Mouse (Mus musculus) left cerebral cortex, adult 8-10 months (tissue): Measurements from ENCODE around the gene Psme2. TPM values are rescaled to one million over a fixed set of nuclear protein-coding genes. Genes with fewer than 3 reads are reported as not detected.

ENCODE experiments used
- total RNA-seq, 4 experiments: library from RNA; stranded (reverse); gene quantifications; 2 replicates each; pipeline ENCODE4 v1.2.4; 2022

The Psme2 gene
- total RNA-seq, 4 experiments from 2014 or later: 50.2 to 74.0 (median 51.3) TPM

Other genes starting within 250 kb of the Psme2 start
- gene Dhrs4, start 112.4 kb downstream of the Psme2 start, total RNA-seq: 10 to 100 TPM; 17.2 to 28.5 (median 20.8) TPM
- gene Carmil3, start 100.5 kb downstream of the Psme2 start, total RNA-seq: 10 to 100 TPM; 39.6 to 50.3 (median 42.5) TPM
- 100 to 1,000 TPM; 151 to 192 (median 180) TPM for gene Cpne6, start 80.7 kb downstream of the Psme2 start, total RNA-seq
- gene Nrl, start 66.1 kb downstream of the Psme2 start, total RNA-seq: under 1 TPM; 0.46 to 0.82 (median 0.69) TPM
- gene Pck2, start 50.8 kb downstream of the Psme2 start, total RNA-seq: 10 to 100 TPM; 25.2 to 29.7 (median 27.7) TPM
- 10 to 100 TPM; 83.5 to 91.6 (median 85.1) TPM for gene Dcaf11, start 31.1 kb downstream of the Psme2 start, total RNA-seq
- under 1 TPM in 2 of 4 experiments, not detected in 2; 0.84 to 0.98 TPM for gene A730061H03Rik, start 30.7 kb downstream of the Psme2 start, total RNA-seq
- gene Fitm1, start 15.5 kb downstream of the Psme2 start, total RNA-seq: not detected
- 10 to 100 TPM; 53.6 to 63.7 (median 58.8) TPM for gene Psme1, start 13.0 kb downstream of the Psme2 start, total RNA-seq
- 10 to 100 TPM; 46.3 to 59.7 (median 50.8) TPM for gene Emc9, start 5.8 kb downstream of the Psme2 start, total RNA-seq
- 10 to 100 TPM; 31.4 to 46.1 (median 38.0) TPM for gene Rnf31, start 595 bp upstream of the Psme2 start, total RNA-seq
- gene Irf9, start 12.5 kb upstream of the Psme2 start, total RNA-seq: 10 to 100 TPM in 2 of 4 experiments, 1 to 10 TPM in 2; 7.5 to 15.2 (median 11.2) TPM
- 1 to 10 TPM; 1.5 to 4.9 (median 3.7) TPM for gene Rec8, start 26.9 kb upstream of the Psme2 start, total RNA-seq
- gene Ipo4, start 44.8 kb upstream of the Psme2 start, total RNA-seq: 100 to 1,000 TPM; 122 to 146 (median 132) TPM
- gene Gm49378, start 46.8 kb upstream of the Psme2 start, total RNA-seq: 1 to 10 TPM; 3.5 to 4.2 (median 4.0) TPM
- gene Tm9sf1, start 52.7 kb upstream of the Psme2 start, total RNA-seq: 10 to 100 TPM; 37.5 to 45.6 (median 38.9) TPM
- 1 to 10 TPM in 1 of 4 experiments, under 1 TPM in 3; 0.53 to 1.2 (median 0.89) TPM for gene Tssk4, start 59.1 kb upstream of the Psme2 start, total RNA-seq
- gene Mdp1, start 69.4 kb upstream of the Psme2 start, total RNA-seq: 10 to 100 TPM; 40.7 to 48.1 (median 44.1) TPM
- gene Gmpr2, start 80.8 kb upstream of the Psme2 start, total RNA-seq: 10 to 100 TPM; 19.9 to 24.2 (median 22.4) TPM
- gene Nedd8, start 81.0 kb upstream of the Psme2 start, total RNA-seq: 100 to 1,000 TPM; 310 to 370 (median 342) TPM
- gene Tinf2, start 90.7 kb upstream of the Psme2 start, total RNA-seq: 10 to 100 TPM; 16.3 to 18.2 (median 18.0) TPM
- 1 to 10 TPM in 2 of 4 experiments, not detected in 2; 1.1 to 1.4 TPM for gene Tgm1, start 122.8 kb upstream of the Psme2 start, total RNA-seq
- gene Rabggta, start 131.2 kb upstream of the Psme2 start, total RNA-seq: 10 to 100 TPM; 52.2 to 54.7 (median 54.0) TPM
- gene Dhrs1, start 154.6 kb upstream of the Psme2 start, total RNA-seq: 100 to 1,000 TPM in 2 of 4 experiments, 10 to 100 TPM in 2; 86.1 to 119 (median 97.8) TPM
- gene Nop9, start 154.6 kb upstream of the Psme2 start, total RNA-seq: 10 to 100 TPM in 3 of 4 experiments, 1 to 10 TPM in 1; 9.7 to 11.8 (median 11.0) TPM
- gene Cideb, start 167.3 kb upstream of the Psme2 start, total RNA-seq: 1 to 10 TPM; 1.5 to 3.1 (median 2.4) TPM
- under 1 TPM; 0.21 to 0.28 (median 0.25) TPM for gene Ltb4r2, start 170.3 kb upstream of the Psme2 start, total RNA-seq
- gene Ltb4r1, start 174.8 kb upstream of the Psme2 start, total RNA-seq: under 1 TPM in 3 of 4 experiments, not detected in 1; 0.26 to 0.65 (median 0.53) TPM
- 1 to 10 TPM; 3.3 to 6.2 (median 4.7) TPM for gene Adcy4, start 193.0 kb upstream of the Psme2 start, total RNA-seq
- under 1 TPM in 2 of 4 experiments, not detected in 2; 0.73 to 0.98 TPM for gene Ripk3, start 197.8 kb upstream of the Psme2 start, total RNA-seq
- gene Nfatc4, start 232.0 kb upstream of the Psme2 start, total RNA-seq: 1 to 10 TPM; 1.0 to 2.7 (median 2.1) TPM